Mouse (Mus musculus): ENCODE measurements around the gene Gm20521.

- TF ChIP-seq CTCF (IDR thresholded peaks at IDR 0.05; ENCODE audit: low read depth) = no peak
- TF ChIP-seq EP300 (IDR thresholded peaks at IDR 0.05; ENCODE audit: low read depth) = no peak
Observed at GRCm38 (mm10) chr14:54929801-54930200, 46.6 kb downstream of the Gm20521 start.

Data from liver, postnatal 0 days (tissue).